Comparison of ENCODE assay signal across 8 mouse cellular contexts in the genomic region with DNA sequence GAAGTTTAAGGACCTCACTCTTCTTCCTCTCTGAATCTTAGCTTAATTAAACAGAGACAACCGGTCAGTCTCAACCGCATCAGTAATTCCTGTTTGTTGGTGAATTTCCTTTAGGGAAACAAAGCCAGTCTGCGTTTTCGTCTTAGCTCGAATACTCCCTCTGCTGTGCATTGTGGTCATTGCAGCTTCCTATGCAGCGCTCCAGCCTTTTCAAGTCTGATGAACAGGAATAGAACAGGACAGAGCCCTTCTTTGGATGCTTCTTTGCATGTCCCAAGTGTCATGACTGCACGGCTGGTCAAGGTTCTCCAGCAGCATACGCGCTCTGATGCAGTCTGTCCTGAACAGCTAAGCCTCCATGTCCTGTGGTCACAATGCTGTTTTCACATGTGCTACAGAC. TPM values are rescaled to one million over a fixed set of nuclear protein-coding genes. Genes with fewer than 3 reads are reported as not detected.
DNase-seq lines count a peak whose midpoint lies in the region; ATAC-seq and TF ChIP-seq lines count a peak whose summit lies in the region.

No protein-coding gene starts in this region.

- H3K4me1 ChIP-seq in CH12.LX (ENCODE audit: control insufficient read depth in 1 of 2, insufficient read depth in 2 of 2) = peaks cover 0 to 13% of the 10 kb centered on the region in 2 experiments; a peak in 2 of 4 replicates
- H3K4me1 ChIP-seq in forebrain, embryonic 11.5 days (replicated peaks; ENCODE audit: control insufficient read depth, insufficient read depth, low read length) = peaks cover 9% of the 10 kb centered on the region
- 0 out of 2 replicates have a peak, but pooled peaks cover 5% of the 10 kb centered on the region for H3K4me1 ChIP-seq in hindbrain, postnatal 0 days (ENCODE audit: insufficient read depth, low read length)
- peaks cover 16% of the 10 kb centered on the region for H3K4me1 ChIP-seq in olfactory bulb, adult 2 months (ENCODE audit: control insufficient read depth, insufficient read depth, low read length)

- H3K4me3 ChIP-seq in CH12.LX (replicated peaks in 1 of 3; ENCODE audit: low read depth in 2 of 3, low read length in 2 of 3, poor library complexity in 1 of 3) = no peak overlapping the region
- no peak overlapping the region for H3K4me3 ChIP-seq in forebrain, embryonic 11.5 days (ENCODE audit: low read depth, low read length)
- no peak overlapping the region for H3K4me3 ChIP-seq in hindbrain, postnatal 0 days (ENCODE audit: low read length)
- no peak overlapping the region for H3K4me3 ChIP-seq in olfactory bulb, adult 2 months (ENCODE audit: insufficient read depth, low read depth, low read length)

- H3K4me2 ChIP-seq in CH12.LX (ENCODE audit: insufficient read depth, low read depth, poor library complexity, severe bottlenecking) = no peak overlapping the region
- no peak overlapping the region for H3K4me2 ChIP-seq in forebrain, embryonic 11.5 days (ENCODE audit: low read depth, low read length, severe bottlenecking)
- H3K4me2 ChIP-seq in hindbrain, postnatal 0 days (ENCODE audit: low read depth, low read length) = no peak overlapping the region

- H3K79me2 ChIP-seq in CH12.LX (replicated peaks; ENCODE audit: control insufficient read depth, extremely low read depth, insufficient read depth, poor library complexity, severe bottlenecking) = no peaks in the 10 kb centered on the region

- H3K9ac ChIP-seq in CH12.LX (ENCODE audit: insufficient read depth, low read depth) = no peak overlapping the region
- H3K9ac ChIP-seq in forebrain, embryonic 11.5 days (ENCODE audit: low read length) = no peak overlapping the region
- H3K9ac ChIP-seq in hindbrain, postnatal 0 days (replicated peaks; ENCODE audit: low read length) = no peak overlapping the region

- no peaks in the 10 kb centered on the region for H3K27me3 ChIP-seq in CH12.LX (replicated peaks)
- peaks cover 11% of the 10 kb centered on the region for H3K27me3 ChIP-seq in forebrain, embryonic 11.5 days (ENCODE audit: control insufficient read depth, insufficient read depth, low read length)
- no peaks in the 10 kb centered on the region for H3K27me3 ChIP-seq in hindbrain, postnatal 0 days (ENCODE audit: insufficient read depth, low read length)

- in situ Hi-C loops in CH12.LX (cut with MboI; ENCODE audit: low pct_ligation_motif_present, low pct_unique_long_range_greater_than_20kb, low sequenced_read_pairs) = no loop called here

- dilution Hi-C loops in CH12.LX (cut with MboI; ENCODE audit: extremely low pct_ligation_motif_present, extremely low pct_unique_long_range_greater_than_20kb, low sequenced_read_pairs) = no loop called here

- 22% methylated on average over 9 of the region's 9 CpGs for WGBS in forebrain, embryonic 11.5 days
- WGBS in hindbrain, postnatal 0 days = 18% methylated on average over 9 of the region's 9 CpGs
- 18% methylated on average over 9 of the region's 9 CpGs for WGBS in olfactory bulb, adult 2 months

- ATAC-seq in forebrain, embryonic 11.5 days (replicated peaks; ENCODE audit: low FRiP score) = 0 out of 2 replicates have a peak, but pooled peaks have one; percentile 30
- ATAC-seq in hindbrain, postnatal 0 days = no peak

- peak; percentile 64 for TF ChIP-seq RAD21 in CH12.LX (IDR thresholded peaks at IDR 0.05; ENCODE audit: low read depth, low read length)

- no peak overlapping the region for H3K27ac ChIP-seq in CH12.LX (ENCODE audit: insufficient read depth, low read depth)
- no peak overlapping the region for H3K27ac ChIP-seq in forebrain, embryonic 11.5 days (ENCODE audit: low read depth, low read length)
- no peak overlapping the region for H3K27ac ChIP-seq in hindbrain, postnatal 0 days
- H3K27ac ChIP-seq in olfactory bulb, adult 2 months (ENCODE audit: insufficient read depth, low read depth, low read length) = no peak overlapping the region

- DNase-seq in gastrocnemius, adult 18-20 months (ENCODE audit: low spot score) = peak; percentile 72
- no peak for DNase-seq in gastrocnemius, postnatal 25 days
- peak; percentile 40 for DNase-seq in CH12.LX (ENCODE audit: extremely low read depth)
- DNase-seq in c-Kit-positive CD71-positive TER-119-negative erythroid progenitor cells, embryonic 14.5 days (ENCODE audit: low read depth) = peak; percentile 55
- DNase-seq in forebrain, embryonic 11.5 days (ENCODE audit: low spot score) = peak; percentile 81
- peak; percentile 89 for DNase-seq in hindbrain, postnatal 0 days (ENCODE audit: low spot score)
- DNase-seq in lung, adult 18-20 months = peak; percentile 65 to 72

- no peaks in the 10 kb centered on the region for H3K9me3 ChIP-seq in CH12.LX (replicated peaks; ENCODE audit: low read length)
- H3K9me3 ChIP-seq in forebrain, embryonic 11.5 days (ENCODE audit: control insufficient read depth, low read length) = no peaks in the 10 kb centered on the region
- H3K9me3 ChIP-seq in hindbrain, postnatal 0 days (ENCODE audit: low read length) = no peaks in the 10 kb centered on the region

- TF ChIP-seq CTCF in CH12.LX (conservative IDR thresholded peaks at IDR 0.05 in 1 of 2, IDR thresholded peaks at IDR 0.05 in 1 of 2; ENCODE audit: low read depth in 2 of 2, low read length in 2 of 2) = peak; percentile 80 to 83
- TF ChIP-seq CTCF in hindbrain, postnatal 0 days (IDR thresholded peaks at IDR 0.05; ENCODE audit: low read depth) = peak; percentile 94
- TF ChIP-seq CTCF in olfactory bulb, adult 2 months (IDR thresholded peaks at IDR 0.05; ENCODE audit: insufficient read depth, low read depth, low read length) = 0 out of 2 replicates have a peak, but pooled peaks have one; percentile 17

- TF ChIP-seq EP300 in CH12.LX (IDR thresholded peaks at IDR 0.05; ENCODE audit: low read length) = no peak

- no peak for TF ChIP-seq POLR2A in CH12.LX (IDR thresholded peaks at IDR 0.05; ENCODE audit: low read depth, low read length)
- no peak for TF ChIP-seq POLR2A in olfactory bulb, adult 2 months (IDR thresholded peaks at IDR 0.05; ENCODE audit: insufficient read depth, low read depth, low read length)

- H3K36me3 ChIP-seq in CH12.LX (replicated peaks in 1 of 2; ENCODE audit: control insufficient read depth in 1 of 2, insufficient read depth in 1 of 2, low read length in 1 of 2) = peaks cover 35 to 71% of the 10 kb centered on the region in 2 experiments
- H3K36me3 ChIP-seq in forebrain, embryonic 11.5 days (ENCODE audit: control insufficient read depth, insufficient read depth, low read length) = peaks cover 10% of the 10 kb centered on the region; the same call in 1 of the 2 replicates
- H3K36me3 ChIP-seq in hindbrain, postnatal 0 days (ENCODE audit: insufficient read depth, low read length) = peaks cover 40% of the 10 kb centered on the region

RNA-seq across cellular contexts. Expression of a gene that starts 11.6 kb away (rescaled TPM):
- total RNA-seq in gastrocnemius, adult 18-20 months (2021) = 100 to 1,000 TPM; 121 to 123 TPM
- total RNA-seq in gastrocnemius, postnatal 25 days (2021) = 100 to 1,000 TPM; 120 to 121 TPM
- 46.1 and 46.3 TPM in 2 replicates for total RNA-seq in CH12.LX (2012; rRNA removed)
- 18.1 and 26.4 TPM in 2 replicates for total RNA-seq in CH12.LX (2014; rRNA removed)
- polyA plus RNA-seq in CH12.LX (2012; ENCODE audit: insufficient read length, low read depth) = 349 and 424 TPM in 2 replicates
- polyA plus RNA-seq in forebrain, embryonic 11.5 days (2014; fragmentation: Nextera tagmentation; extraction: Ambion mirVana) = 326 and 354 TPM in 2 replicates
- 158 and 198 TPM in 2 replicates for total RNA-seq in hindbrain, postnatal 0 days (2014; rRNA removed)
- polyA plus RNA-seq in hindbrain, postnatal 0 days (2015; fragmentation: Nextera tagmentation; extraction: Ambion mirVana) = 343 and 371 TPM in 2 replicates
- polyA plus RNA-seq in olfactory bulb, adult 2 months (2012; ENCODE audit: insufficient read depth, insufficient read length, low replicate concordance, missing spikeins) = not detected in 2 replicates

RNA-seq across cellular contexts. Expression of a gene that starts 12.2 kb away (rescaled TPM):
- total RNA-seq in gastrocnemius, adult 18-20 months (2021) = 1 to 10 TPM; 6.8 to 7.2 TPM
- 1 to 10 TPM; 3.9 to 4.0 TPM for total RNA-seq in gastrocnemius, postnatal 25 days (2021)
- total RNA-seq in CH12.LX (2012; rRNA removed) (1.6 and 2.9 TPM in 2 replicates), CH12.LX (2014; rRNA removed) (0.19 and 0.54 TPM in 2 replicates)
- 0.67 and 0.76 TPM in 2 replicates for polyA plus RNA-seq in CH12.LX (2012; ENCODE audit: insufficient read length, low read depth)
- 8.3 and 8.4 TPM in 2 replicates for polyA plus RNA-seq in forebrain, embryonic 11.5 days (2014; fragmentation: Nextera tagmentation; extraction: Ambion mirVana)
- total RNA-seq in hindbrain, postnatal 0 days (2014; rRNA removed) = 143 and 153 TPM in 2 replicates
- polyA plus RNA-seq in hindbrain, postnatal 0 days (2015; fragmentation: Nextera tagmentation; extraction: Ambion mirVana) = 55.1 and 58.8 TPM in 2 replicates
- polyA plus RNA-seq in olfactory bulb, adult 2 months (2012; ENCODE audit: insufficient read depth, insufficient read length, low replicate concordance, missing spikeins) = not detected in 2 replicates

RNA-seq across cellular contexts. Expression of a gene that starts 17.7 kb away (rescaled TPM):
- total RNA-seq in gastrocnemius, adult 18-20 months (2021) = under 1 TPM; 0.28 to 0.59 TPM
- total RNA-seq in gastrocnemius, postnatal 25 days (2021) = under 1 TPM; 0.61 to 0.70 TPM
- total RNA-seq in CH12.LX (2012; rRNA removed) (0.25 and 0.59 TPM in 2 replicates), CH12.LX (2014; rRNA removed) (0.11 and 0.12 TPM in 2 replicates)
- 0.15 TPM in 1 of 2 replicates, not detected in the other for polyA plus RNA-seq in CH12.LX (2012; ENCODE audit: insufficient read length, low read depth)
- polyA plus RNA-seq in forebrain, embryonic 11.5 days (2014; fragmentation: Nextera tagmentation; extraction: Ambion mirVana) = 1.4 and 1.6 TPM in 2 replicates
- total RNA-seq in hindbrain, postnatal 0 days (2014; rRNA removed) = 5.5 and 8.3 TPM in 2 replicates
- 0.79 and 0.85 TPM in 2 replicates for polyA plus RNA-seq in hindbrain, postnatal 0 days (2015; fragmentation: Nextera tagmentation; extraction: Ambion mirVana)
- not detected in 2 replicates for polyA plus RNA-seq in olfactory bulb, adult 2 months (2012; ENCODE audit: insufficient read depth, insufficient read length, low replicate concordance, missing spikeins)

RNA-seq across cellular contexts. Expression of a gene that starts 18.0 kb away (rescaled TPM):
- total RNA-seq in gastrocnemius, adult 18-20 months (2021) = 1 to 10 TPM; 2.3 to 2.6 TPM
- total RNA-seq in gastrocnemius, postnatal 25 days (2021) = 1 to 10 TPM; 1.3 to 2.6 TPM
- 0.21 and 0.30 TPM in 2 replicates for total RNA-seq in CH12.LX (2012; rRNA removed)
- not detected in 2 replicates for total RNA-seq in CH12.LX (2014; rRNA removed)
- polyA plus RNA-seq in CH12.LX (2012; ENCODE audit: insufficient read length, low read depth) = 0.29 and 0.55 TPM in 2 replicates
- polyA plus RNA-seq in forebrain, embryonic 11.5 days (2014; fragmentation: Nextera tagmentation; extraction: Ambion mirVana) = 0.80 and 1.3 TPM in 2 replicates
- total RNA-seq in hindbrain, postnatal 0 days (2014; rRNA removed) = 2.2 TPM in 1 of 2 replicates, not detected in the other
- 1.5 and 1.8 TPM in 2 replicates for polyA plus RNA-seq in hindbrain, postnatal 0 days (2015; fragmentation: Nextera tagmentation; extraction: Ambion mirVana)
- not detected in 2 replicates for polyA plus RNA-seq in olfactory bulb, adult 2 months (2012; ENCODE audit: insufficient read depth, insufficient read length, low replicate concordance, missing spikeins)

RNA-seq across cellular contexts. Expression of a gene that starts 46.1 kb away (rescaled TPM):
- 1 to 10 TPM; 3.0 to 3.5 TPM for total RNA-seq in gastrocnemius, adult 18-20 months (2021)
- total RNA-seq in gastrocnemius, postnatal 25 days (2021) = 1 to 10 TPM; 2.2 to 2.8 TPM
- 2.6 and 3.4 TPM in 2 replicates for total RNA-seq in CH12.LX (2012; rRNA removed)
- 2.6 and 2.7 TPM in 2 replicates for total RNA-seq in CH12.LX (2014; rRNA removed)
- 3.7 and 4.3 TPM in 2 replicates for polyA plus RNA-seq in CH12.LX (2012; ENCODE audit: insufficient read length, low read depth)
- polyA plus RNA-seq in forebrain, embryonic 11.5 days (2014; fragmentation: Nextera tagmentation; extraction: Ambion mirVana) = 7.2 and 8.1 TPM in 2 replicates
- 20.7 and 25.5 TPM in 2 replicates for total RNA-seq in hindbrain, postnatal 0 days (2014; rRNA removed)
- 4.2 and 4.9 TPM in 2 replicates for polyA plus RNA-seq in hindbrain, postnatal 0 days (2015; fragmentation: Nextera tagmentation; extraction: Ambion mirVana)
- polyA plus RNA-seq in olfactory bulb, adult 2 months (2012; ENCODE audit: insufficient read depth, insufficient read length, low replicate concordance, missing spikeins) = not detected in 2 replicates

Comparison
In these comparisons a context has a peak if more than half of its experiments do, and no peak if none do; other contexts are left out.
1. CTCF ChIP-seq: peak in every context shown above with its lines; median percentile 94 in hindbrain, postnatal 0 days; 82 in CH12.LX; 17 in olfactory bulb, adult 2 months.
2. RNA of a gene that starts 12.2 kb away (total RNA-seq): 143 to 153 TPM in hindbrain, postnatal 0 days; 6.8 to 7.2 TPM in gastrocnemius, adult 18-20 months, 3.9 to 4.0 TPM in gastrocnemius, postnatal 25 days and 0.19 to 2.9 TPM in CH12.LX; every median in the first group is over 10 times any median in the second.